Mouse (Mus musculus): ENCODE data around the gene Jph4. TPM values are rescaled to one million over a fixed set of nuclear protein-coding genes. Genes with fewer than 3 reads are reported as not detected.

Jph4 gene
- polyA plus RNA-seq, 1 experiment from 2014 or later = 0.15 TPM

- ATAC-seq = no peak
- Histone ChIP-seq H3K4me3 (peak overlapping the region; percentile 75), H3K27ac (peak overlapping the region; percentile 75; the same call in 1 of the 2 replicates), H3K27me3 (replicated peaks) (peaks cover 14% of the 10 kb centered on the region; the same call in 1 of the 2 replicates), H3K9ac (peak overlapping the region; percentile 79), H3K36me3 (no peaks in the 10 kb centered on the region), H3K9me3 (replicated peaks) (no peaks in the 10 kb centered on the region), H3K4me2 (peak overlapping the region; percentile 94), H3K4me1 (peaks cover 37% of the 10 kb centered on the region)
- 8% methylated on average over 34 of the region's 34 CpGs for WGBS (ENCODE audit: insufficient replicate concordance)
These were observed 25.4 kb downstream of the Jph4 start for GRCm38 (mm10) chr14:55091209-55091865.

DNA sequence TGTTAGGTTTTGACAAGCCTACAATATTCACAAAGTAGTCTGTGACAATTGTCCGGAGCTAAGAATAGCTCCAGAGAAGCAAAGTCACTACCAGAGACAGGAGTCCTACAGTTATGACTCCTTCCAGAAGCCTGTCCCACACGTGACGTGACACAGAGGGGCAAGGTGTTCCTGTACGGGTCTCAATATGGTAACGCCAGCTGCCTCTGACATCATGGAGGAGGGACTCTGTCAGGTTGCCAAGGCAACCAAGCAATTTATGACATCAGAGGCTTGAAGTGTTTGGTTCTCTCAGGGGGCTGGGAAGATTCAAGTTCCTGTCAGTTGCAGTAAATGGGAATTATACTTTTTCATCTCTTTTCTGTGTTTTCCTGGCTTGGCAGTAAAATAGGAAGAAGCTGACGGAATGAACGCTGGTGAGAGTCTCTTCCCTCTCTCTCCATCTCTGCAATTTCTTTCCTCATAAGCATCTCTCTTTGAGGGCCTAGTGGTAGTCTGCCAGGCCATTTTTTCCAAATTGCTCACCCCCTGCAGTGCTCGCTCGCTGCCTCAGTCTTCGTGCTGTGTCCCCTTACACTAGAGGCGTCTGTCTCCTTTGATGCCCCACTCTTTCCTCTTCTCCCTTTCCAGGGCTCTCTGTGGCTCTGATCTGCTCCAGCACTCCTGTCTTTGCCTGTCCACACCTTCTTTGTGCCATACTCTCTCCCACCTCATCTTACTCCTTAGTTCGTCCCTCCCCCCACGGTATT, 27.4 kb downstream of the Jph4 start:
- H3K27ac ChIP-seq = no peak overlapping the region
- WGBS (ENCODE audit: insufficient replicate concordance) = 58% methylated on average over 13 of the region's 13 CpGs
- no peak for ATAC-seq
- peaks cover 14% of the 10 kb centered on the region; the same call in 1 of the 2 replicates for H3K27me3 ChIP-seq (replicated peaks)
- H3K9me3 ChIP-seq (replicated peaks) = no peaks in the 10 kb centered on the region
- no peaks in the 10 kb centered on the region for H3K36me3 ChIP-seq
- no peak overlapping the region for H3K4me3 ChIP-seq
- H3K4me2 ChIP-seq = no peak overlapping the region
- peaks cover 36% of the 10 kb centered on the region for H3K4me1 ChIP-seq
- no peak overlapping the region for H3K9ac ChIP-seq

DNA sequence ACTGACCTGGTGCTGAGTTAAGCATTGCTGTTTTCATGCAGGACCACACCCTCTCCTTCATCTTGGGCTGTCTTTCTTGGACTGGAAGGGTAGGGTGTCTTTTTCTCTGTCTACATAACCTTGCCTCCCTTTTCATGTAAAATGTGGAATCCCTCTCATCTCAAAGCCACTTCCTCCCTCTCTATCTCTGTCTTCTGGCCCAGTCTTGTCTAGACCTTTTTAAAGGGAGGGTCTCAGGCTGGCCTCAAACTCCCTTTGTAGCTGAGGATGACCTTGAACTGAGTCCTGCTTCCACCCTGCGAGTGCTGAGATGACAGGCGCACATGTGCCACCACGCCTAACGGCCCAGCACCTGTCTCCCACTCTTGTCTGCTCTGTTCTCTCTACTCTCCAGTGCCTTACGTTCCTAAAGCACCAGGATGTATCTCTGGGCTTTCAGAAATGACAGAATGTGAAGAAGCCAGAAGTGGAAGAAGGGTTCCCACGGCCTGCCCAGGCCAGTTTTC, 30.7 kb downstream of the Jph4 start:
- Histone ChIP-seq H3K36me3 (no peaks in the 10 kb centered on the region), H3K27ac (no peak overlapping the region; the same call in 1 of the 2 replicates), H3K4me3 (no peak overlapping the region), H3K27me3 (replicated peaks) (peaks cover 9% of the 10 kb centered on the region; the same call in 1 of the 2 replicates), H3K9me3 (replicated peaks) (no peaks in the 10 kb centered on the region), H3K9ac (no peak overlapping the region), H3K4me2 (no peak overlapping the region), H3K4me1 (peaks cover 16% of the 10 kb centered on the region)
- 76% methylated on average over 6 of the region's 6 CpGs for WGBS (ENCODE audit: insufficient replicate concordance)
- no peak for ATAC-seq

DNA sequence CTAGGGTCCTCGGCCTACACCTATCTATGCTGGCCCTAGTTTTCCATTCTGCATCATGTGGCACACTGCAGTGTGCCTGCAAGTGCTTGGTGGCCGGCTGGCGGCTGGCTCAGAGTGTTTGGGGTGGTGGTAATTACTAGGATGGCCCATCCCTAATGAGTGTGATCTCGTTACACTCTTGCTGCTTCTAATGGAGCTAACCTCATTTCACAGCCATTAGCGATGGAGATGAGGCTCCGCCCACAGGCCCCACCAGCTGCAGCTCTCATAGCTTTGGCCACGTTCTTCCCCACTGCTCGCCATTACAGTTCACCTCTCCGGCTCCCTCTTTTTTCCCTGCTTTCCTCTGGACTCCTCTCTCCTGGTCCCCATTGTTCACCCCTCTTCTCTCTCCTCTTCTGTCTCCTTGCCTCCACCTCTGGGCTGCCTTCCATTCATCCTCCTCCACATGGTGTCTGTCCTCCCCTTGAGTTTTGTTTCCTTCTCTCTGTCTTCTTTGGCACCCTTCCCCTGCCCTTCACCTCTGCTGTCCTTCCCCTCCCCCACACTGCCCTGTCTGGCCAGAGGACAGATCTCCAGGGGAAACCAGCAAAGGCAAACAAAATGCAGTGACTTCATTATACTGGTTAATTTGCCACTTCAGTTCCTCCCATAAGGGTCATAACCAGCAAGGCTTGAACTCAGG, 31.3 kb downstream of the Jph4 start:
- H3K9ac ChIP-seq = no peak overlapping the region
- H3K9me3 ChIP-seq (replicated peaks) = no peaks in the 10 kb centered on the region
- 62% methylated on average over 9 of the region's 9 CpGs for WGBS (ENCODE audit: insufficient replicate concordance)
- no peak overlapping the region for H3K4me3 ChIP-seq
- no peaks in the 10 kb centered on the region for H3K36me3 ChIP-seq
- no peak overlapping the region for H3K4me2 ChIP-seq
- no peak for ATAC-seq
- H3K4me1 ChIP-seq = peaks cover 12% of the 10 kb centered on the region
- H3K27me3 ChIP-seq (replicated peaks) = peaks cover 4% of the 10 kb centered on the region; the same call in 1 of the 2 replicates
- H3K27ac ChIP-seq = no peak overlapping the region

- no peak overlapping the region for H3K9ac ChIP-seq
- no peak for ATAC-seq
- H3K27ac ChIP-seq = no peak overlapping the region
- no peaks in the 10 kb centered on the region for H3K36me3 ChIP-seq
- peaks cover 6% of the 10 kb centered on the region for H3K27me3 ChIP-seq (replicated peaks)
- 65% methylated on average over 6 of the region's 6 CpGs for WGBS (ENCODE audit: insufficient replicate concordance)
- H3K4me2 ChIP-seq = no peak overlapping the region
- no peak overlapping the region for H3K4me3 ChIP-seq
- no peaks in the 10 kb centered on the region for H3K9me3 ChIP-seq (replicated peaks)
- H3K4me1 ChIP-seq = peaks cover 26% of the 10 kb centered on the region
These were observed 33.3 kb downstream of the Jph4 start for GRCm38 (mm10) chr14:55083481-55083880.

GRCm38 (mm10) chr14:55081105-55081504, 35.6 kb downstream of the Jph4 start:
- Histone ChIP-seq H3K4me2 (no peak overlapping the region), H3K4me3 (no peak overlapping the region), H3K9me3 (replicated peaks) (no peaks in the 10 kb centered on the region), H3K9ac (no peak overlapping the region), H3K4me1 (peaks cover 44% of the 10 kb centered on the region), H3K27ac (no peak overlapping the region), H3K27me3 (replicated peaks) (peaks cover 29% of the 10 kb centered on the region), H3K36me3 (no peaks in the 10 kb centered on the region)
- no peak for ATAC-seq
- 39% methylated on average over 5 of the region's 5 CpGs for WGBS (ENCODE audit: insufficient replicate concordance)

- 28% methylated on average over 8 of the region's 8 CpGs for whole genome bisulfite sequencing (ENCODE audit: insufficient replicate concordance)
- Histone ChIP-seq H3K4me1 (peaks cover 32% of the 10 kb centered on the region), H3K27ac (no peak overlapping the region), H3K4me2 (peak overlapping the region; percentile 39), H3K27me3 (replicated peaks) (peaks cover 46% of the 10 kb centered on the region), H3K9ac (no peak overlapping the region), H3K9me3 (replicated peaks) (no peaks in the 10 kb centered on the region), H3K36me3 (peaks cover 8% of the 10 kb centered on the region), H3K4me3 (no peak overlapping the region)
- peak; percentile 56 for ATAC-seq
These were observed 37.3 kb downstream of the Jph4 start for GRCm38 (mm10) chr14:55079214-55079970.

DNA sequence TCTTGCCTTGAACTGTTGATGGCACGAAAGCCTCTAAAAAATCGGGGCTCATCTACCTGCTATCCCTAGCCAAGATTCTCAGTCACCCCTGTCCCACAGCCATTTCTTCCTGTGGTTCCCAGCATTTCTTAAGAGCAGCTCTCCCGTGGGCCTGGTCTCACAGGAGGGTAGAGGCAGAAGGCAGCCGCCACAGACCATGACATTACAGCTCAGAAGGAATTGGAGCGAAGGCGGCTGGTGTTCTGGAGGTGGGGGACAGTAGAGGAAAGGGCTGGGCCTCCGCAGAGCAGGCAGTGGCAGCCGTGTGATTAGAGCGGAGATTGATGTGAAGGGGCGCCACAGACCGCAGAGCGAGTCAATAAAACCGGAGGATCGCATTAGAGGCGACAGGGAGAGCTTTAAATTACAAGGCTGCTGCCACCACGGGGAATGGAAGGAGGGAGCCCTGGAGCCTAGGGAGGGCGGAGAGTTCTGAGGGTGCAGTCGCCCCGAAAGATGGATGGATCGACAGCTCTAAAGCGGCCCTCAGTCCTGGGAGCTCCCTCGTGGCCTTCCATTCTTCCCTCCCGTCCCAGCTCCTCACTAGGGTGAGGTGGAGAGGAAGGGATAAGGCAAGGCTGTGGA, 38.3 kb downstream of the Jph4 start:
- Histone ChIP-seq H3K9ac (0 out of 2 replicates have a peak overlapping the region, but pooled peaks have one; percentile 3), H3K9me3 (replicated peaks) (no peaks in the 10 kb centered on the region), H3K4me2 (peak overlapping the region; percentile 39), H3K27me3 (replicated peaks) (peaks cover 53% of the 10 kb centered on the region), H3K4me1 (peaks cover 32% of the 10 kb centered on the region), H3K27ac (no peak overlapping the region), H3K36me3 (peaks cover 16% of the 10 kb centered on the region), H3K4me3 (0 out of 2 replicates have a peak overlapping the region, but pooled peaks have one; percentile 0)
- WGBS (ENCODE audit: insufficient replicate concordance) = 3% methylated on average over 23 of the region's 23 CpGs
- ATAC-seq = 0 out of 2 replicates have a peak, but pooled peaks have one; percentile 38

- Histone ChIP-seq H3K9me3 (replicated peaks) (no peaks in the 10 kb centered on the region), H3K4me3 (no peak overlapping the region), H3K4me2 (peak overlapping the region; percentile 39; the same call in 1 of the 2 replicates), H3K9ac (no peak overlapping the region), H3K4me1 (peaks cover 32% of the 10 kb centered on the region), H3K27ac (no peak overlapping the region), H3K27me3 (replicated peaks) (peaks cover 59% of the 10 kb centered on the region), H3K36me3 (peaks cover 24% of the 10 kb centered on the region)
- 30% methylated on average over 15 of the region's 15 CpGs for WGBS (ENCODE audit: insufficient replicate concordance)
- no peak for ATAC-seq
These were observed 39.0 kb downstream of the Jph4 start for GRCm38 (mm10) chr14:55077481-55078365.

GRCm38 (mm10) chr14:55076956-55077355, 39.8 kb downstream of the Jph4 start:
- peaks cover 67% of the 10 kb centered on the region for H3K27me3 ChIP-seq (replicated peaks)
- no peak overlapping the region for H3K4me2 ChIP-seq
- ATAC-seq = no peak
- no peaks in the 10 kb centered on the region for H3K9me3 ChIP-seq (replicated peaks)
- H3K36me3 ChIP-seq = peaks cover 32% of the 10 kb centered on the region
- no peak overlapping the region for H3K4me3 ChIP-seq
- H3K4me1 ChIP-seq = peaks cover 39% of the 10 kb centered on the region
- H3K27ac ChIP-seq = no peak overlapping the region
- 58% methylated on average over 3 of the region's 3 CpGs for WGBS (ENCODE audit: insufficient replicate concordance)
- H3K9ac ChIP-seq = no peak overlapping the region

Measured in liver, embryonic 12.5 days (tissue).